Mouse (Mus musculus) heart, embryonic 16.5 days (tissue): Measurements from ENCODE around the gene Ppfibp1. TPM values are rescaled to one million over a fixed set of nuclear protein-coding genes. Genes with fewer than 3 reads are reported as not detected.
A peak's percentile ranks its signal among the peaks of the same experiment; 100 is the strongest.

Experiments used
- ATAC-seq: fragments of 200-750 bp; cut with Nextera tagmentation; replicated peaks from 2 replicates; pipeline ENCODE4 v1.8.0; 2017; ENCODE audit warnings: moderate number of reproducible peaks; ENCODE audit not compliant: insufficient read depth, low FRiP score; ENCODE audit errors: extremely low read depth
- H3K27ac ChIP-seq: fragments of 300-500 bp; sonication (generic); 2 replicates; pipeline ENCODE4 v1.5.1; 2014; ENCODE audit warnings: mild to moderate bottlenecking, low read length, control low read depth, moderate library complexity
- H3K27me3 ChIP-seq: fragments of 300-500 bp; sonication (generic); 2 replicates; pipeline ENCODE4 v1.6.1; 2014; ENCODE audit warnings: low read length, mixed read lengths; ENCODE audit not compliant: control insufficient read depth, insufficient read depth
- H3K36me3 ChIP-seq: fragments of 300-500 bp; sonication (generic); 2 replicates; pipeline ENCODE4 v1.6.1; 2014; ENCODE audit not compliant: control insufficient read depth, insufficient read depth
- H3K4me1 ChIP-seq: fragments of 300-500 bp; sonication (generic); 2 replicates; pipeline ENCODE4 v1.6.1; 2014; ENCODE audit warnings: low read length, mixed read lengths; ENCODE audit not compliant: control insufficient read depth, insufficient read depth
- H3K4me2 ChIP-seq: fragments of 300-500 bp; sonication (generic); 2 replicates; pipeline ENCODE4 v1.6.1; 2014; ENCODE audit warnings: low read depth, mild to moderate bottlenecking, control low read depth, low read length
- H3K4me3 ChIP-seq: fragments of 300-500 bp; sonication (generic); 2 replicates; pipeline ENCODE4 v1.5.1; 2014; ENCODE audit warnings: mild to moderate bottlenecking, control low read depth, low read length
- H3K9ac ChIP-seq: fragments of 300-500 bp; sonication (generic); 2 replicates; pipeline ENCODE4 v1.6.1; 2014; ENCODE audit warnings: low read length, control low read depth
- H3K9me3 ChIP-seq: fragments of 300-500 bp; sonication (generic); replicated peaks from 2 replicates; pipeline ENCODE4 v1.6.1; 2016; ENCODE audit warnings: low read length; ENCODE audit not compliant: control insufficient read depth
- WGBS: fragments of 180-500 bp; shearing (Covaris S2); extraction: QIAGEN DNeasy Blood & Tissue Kit; methylation state at CpG from one replicate; pipeline ENCODE4 v1.1.7; 2014; 5-methylcytosine and 5-hydroxymethylcytosine counted together
- polyA plus RNA-seq: library from polyadenylated mRNA; unstranded; fragments of >200 nt; fragmentation: Nextera tagmentation; extraction: Ambion mirVana; gene quantifications from 2 replicates; pipeline ENCODE4 v1.2.1, GENCODE M21; 2015

Ppfibp1 gene
- polyA plus RNA-seq, result 47.9 and 49.8 TPM in 2 replicates

- Histone ChIP-seq H3K9me3 (no peaks in the 10 kb centered on the region), H3K36me3 (0 out of 2 replicates have a peak, but pooled peaks cover 2% of the 10 kb centered on the region), H3K27ac (peak within 1 kb of the TSS; percentile 91), H3K4me1 (peaks cover 34% of the 10 kb centered on the region), H3K4me2 (peak within 1 kb of the TSS; percentile 90), H3K9ac (peak within 1 kb of the TSS; percentile 99), H3K27me3 (no peaks in the 10 kb centered on the region), H3K4me3 (peak within 1 kb of the TSS; percentile 92)
- ATAC-seq, result peak; percentile 95
- WGBS, result 1% methylated on average over 77 of the region's 80 CpGs
These were observed at the start of gene Ppfibp1 for GRCm38 (mm10) chr6:146887958-146888659. Gene Ppfibp1, plus strand, starts transcription at chr6:146888487.

DNA sequence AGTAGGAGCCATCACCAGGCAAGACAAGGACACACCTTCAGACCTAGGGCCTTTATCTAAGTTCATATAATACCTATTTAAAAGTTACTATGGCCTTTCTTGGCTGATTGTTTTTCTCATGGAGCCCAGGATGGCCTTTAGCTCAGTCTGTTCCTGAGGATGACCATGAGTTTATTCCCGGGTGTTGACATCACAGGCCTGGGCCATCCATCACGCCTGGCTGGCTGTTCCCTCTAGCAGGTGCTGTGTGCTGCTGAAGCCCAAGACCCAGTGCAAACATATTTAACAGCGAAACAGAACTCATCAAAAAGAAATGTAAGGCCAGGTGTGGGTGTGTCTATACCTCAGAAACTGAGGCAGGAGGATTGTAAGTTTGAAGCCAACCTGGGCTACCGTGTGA lies 49.4 kb upstream of the Ppfibp1 start:
- ATAC-seq, result no peak
- H3K27ac ChIP-seq, result no peak overlapping the region
- H3K9ac ChIP-seq, result no peak overlapping the region
- peaks cover 11% of the 10 kb centered on the region for H3K4me1 ChIP-seq
- no peak overlapping the region for H3K4me3 ChIP-seq
- no peak overlapping the region for H3K4me2 ChIP-seq
- H3K36me3 ChIP-seq, result no peaks in the 10 kb centered on the region
- no peaks in the 10 kb centered on the region for H3K27me3 ChIP-seq
- 84% methylated on average over 4 of the region's 4 CpGs for WGBS
- no peaks in the 10 kb centered on the region for H3K9me3 ChIP-seq

DNA sequence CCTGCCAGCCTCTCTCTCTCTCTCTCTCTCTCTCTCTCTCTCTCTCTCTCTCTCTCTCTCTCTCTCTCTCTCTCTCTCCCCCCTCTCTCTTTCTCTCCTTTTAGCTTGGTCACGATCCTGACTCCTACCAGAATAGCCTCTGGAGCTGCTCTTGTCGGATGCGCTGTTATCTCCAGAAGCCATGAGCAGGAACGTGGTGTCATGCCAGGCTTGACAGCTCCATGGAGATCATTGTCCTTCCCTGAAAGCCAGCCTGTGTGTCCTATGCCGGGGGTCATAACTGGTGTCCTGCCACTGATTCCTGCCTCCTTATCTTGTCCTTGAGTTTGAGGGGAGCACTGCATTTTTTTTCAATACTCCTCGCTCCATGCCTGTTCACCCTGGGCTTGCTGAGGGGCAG lies 43.4 kb upstream of the Ppfibp1 start:
- Histone ChIP-seq H3K27me3 (no peaks in the 10 kb centered on the region), H3K4me2 (no peak overlapping the region), H3K4me1 (peaks cover 17% of the 10 kb centered on the region), H3K4me3 (no peak overlapping the region), H3K27ac (peak overlapping the region; percentile 57), H3K9ac (no peak overlapping the region), H3K36me3 (no peaks in the 10 kb centered on the region), H3K9me3 (no peaks in the 10 kb centered on the region)
- peak; percentile 71; the same call in 1 of the 2 replicates for ATAC-seq
- WGBS, result 46% methylated on average over 6 of the region's 6 CpGs

- 78% methylated on average over 5 of the region's 5 CpGs for WGBS
These were observed 42.9 kb upstream of the Ppfibp1 start for GRCm38 (mm10) chr6:146845347-146845746.

GRCm38 (mm10) chr6:146845961-146846750 lies 42.1 kb upstream of the Ppfibp1 start:
- no peaks in the 10 kb centered on the region for H3K36me3 ChIP-seq
- peaks cover 17% of the 10 kb centered on the region for H3K4me1 ChIP-seq
- peak; percentile 56; the same call in 1 of the 2 replicates for ATAC-seq
- H3K9ac ChIP-seq, result no peak overlapping the region
- H3K27ac ChIP-seq, result peak overlapping the region; percentile 70
- H3K4me3 ChIP-seq, result no peak overlapping the region
- no peak overlapping the region for H3K4me2 ChIP-seq
- H3K9me3 ChIP-seq, result no peaks in the 10 kb centered on the region
- 40% methylated on average over 15 of the region's 15 CpGs for WGBS
- no peaks in the 10 kb centered on the region for H3K27me3 ChIP-seq

More at GRCm38 (mm10) chr6:146845347-146845746, 42.9 kb upstream of the Ppfibp1 start:
- peaks cover 17% of the 10 kb centered on the region for H3K4me1 ChIP-seq
- H3K27ac ChIP-seq, result peak overlapping the region; percentile 57
- no peak overlapping the region for H3K4me2 ChIP-seq
- no peaks in the 10 kb centered on the region for H3K36me3 ChIP-seq
- no peaks in the 10 kb centered on the region for H3K27me3 ChIP-seq
- ATAC-seq, result no peak
- H3K4me3 ChIP-seq, result no peak overlapping the region
- no peaks in the 10 kb centered on the region for H3K9me3 ChIP-seq
- H3K9ac ChIP-seq, result no peak overlapping the region

- H3K27ac ChIP-seq, result no peak overlapping the region
- H3K4me1 ChIP-seq, result peaks cover 17% of the 10 kb centered on the region
- H3K36me3 ChIP-seq, result no peaks in the 10 kb centered on the region
- ATAC-seq, result no peak
- 85% methylated on average over 3 of the region's 3 CpGs for WGBS
- H3K4me3 ChIP-seq, result no peak overlapping the region
- H3K9me3 ChIP-seq, result no peaks in the 10 kb centered on the region
- H3K27me3 ChIP-seq, result no peaks in the 10 kb centered on the region
- H3K9ac ChIP-seq, result no peak overlapping the region
- H3K4me2 ChIP-seq, result no peak overlapping the region
These were observed 40.9 kb upstream of the Ppfibp1 start for GRCm38 (mm10) chr6:146847402-146847801.

GRCm38 (mm10) chr6:146848281-146848680 lies 40.0 kb upstream of the Ppfibp1 start:
- no peak for ATAC-seq
- Histone ChIP-seq H3K9ac (no peak overlapping the region), H3K4me3 (no peak overlapping the region), H3K27me3 (no peaks in the 10 kb centered on the region), H3K4me2 (no peak overlapping the region), H3K4me1 (peaks cover 24% of the 10 kb centered on the region), H3K9me3 (no peaks in the 10 kb centered on the region), H3K27ac (no peak overlapping the region), H3K36me3 (no peaks in the 10 kb centered on the region)
- 74% methylated on average over 3 of the region's 3 CpGs for WGBS

- H3K27me3 ChIP-seq, result no peaks in the 10 kb centered on the region
- ATAC-seq, result no peak
- peaks cover 22% of the 10 kb centered on the region for H3K4me1 ChIP-seq
- H3K36me3 ChIP-seq, result no peaks in the 10 kb centered on the region
- H3K4me2 ChIP-seq, result no peak within 1 kb of the TSS
- no peak within 1 kb of the TSS for H3K4me3 ChIP-seq
- H3K27ac ChIP-seq, result no peak within 1 kb of the TSS
- no peaks in the 10 kb centered on the region for H3K9me3 ChIP-seq
- WGBS, result 82% methylated on average over 4 of the region's 4 CpGs
- H3K9ac ChIP-seq, result no peak within 1 kb of the TSS
These were observed 38.2 kb upstream of the Ppfibp1 start, which contains the start of gene Smco2 for GRCm38 (mm10) chr6:146850050-146850449. Gene Smco2, plus strand, starts transcription at chr6:146850104.

DNA sequence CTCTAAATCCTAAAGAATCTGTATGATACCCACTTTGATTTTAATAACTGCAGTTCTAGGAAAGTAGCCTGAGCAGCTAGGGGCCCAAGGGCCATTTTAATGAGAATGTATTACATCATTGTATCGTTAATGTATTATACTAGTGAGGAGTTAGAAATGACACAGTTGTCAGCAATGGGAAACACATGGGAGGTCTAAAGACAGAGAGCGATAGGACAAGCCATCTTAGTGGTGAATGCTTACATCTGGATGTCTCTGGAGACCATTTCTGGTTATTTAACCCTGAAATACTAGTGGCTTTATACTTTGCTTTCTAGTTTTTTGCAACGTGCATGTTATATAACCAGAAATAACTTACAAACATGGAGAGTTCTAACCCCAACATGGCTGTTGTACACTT lies 36.4 kb upstream of the Ppfibp1 start:
- Histone ChIP-seq H3K9me3 (no peaks in the 10 kb centered on the region), H3K27me3 (no peaks in the 10 kb centered on the region), H3K36me3 (no peaks in the 10 kb centered on the region), H3K9ac (no peak overlapping the region), H3K4me3 (no peak overlapping the region), H3K27ac (no peak overlapping the region), H3K4me2 (no peak overlapping the region), H3K4me1 (peaks cover 6% of the 10 kb centered on the region)
- WGBS, result 72% methylated on average over 3 of the region's 3 CpGs
- ATAC-seq, result no peak
